Mouse (Mus musculus): ENCODE data around the gene Ntpcr. TPM values are rescaled to one million over a fixed set of nuclear protein-coding genes. Genes with fewer than 3 reads are reported as not detected.

Ntpcr gene
- total and polyA plus RNA-seq, 3 experiments: 40.0 to 45.3 TPM; not detected in 1

DNA sequence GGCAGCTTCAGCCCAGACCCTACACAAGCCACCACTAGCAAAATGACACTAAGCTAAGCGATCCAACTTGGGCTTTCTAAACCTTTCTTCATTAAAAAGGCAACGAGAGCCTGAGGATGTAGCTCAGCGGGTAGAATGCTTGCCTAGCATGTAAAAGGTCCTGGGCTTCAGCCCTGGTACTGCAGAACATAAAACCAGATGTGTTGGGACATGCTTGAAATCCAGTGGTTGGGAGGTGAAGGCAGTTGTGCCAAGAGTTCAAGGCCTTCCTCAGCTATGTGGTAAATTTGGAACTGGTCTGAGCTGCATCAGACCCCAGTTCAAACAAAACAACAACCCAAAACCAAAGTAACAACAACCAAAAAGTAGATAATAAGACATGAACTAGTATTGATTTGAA lies 46.6 kb downstream of the Ntpcr start:
- Histone ChIP-seq H3K27me3 (ENCODE audit: control insufficient read depth in 1 of 2, insufficient read depth in 2 of 2, low read length in 2 of 2) (no peaks in the 10 kb centered on the region), H3K4me1 (ENCODE audit: control insufficient read depth in 1 of 2, insufficient read depth in 2 of 2, low read length in 2 of 2) (no peaks in the 10 kb centered on the region), H3K36me3 (ENCODE audit: control insufficient read depth in 1 of 2, insufficient read depth in 2 of 2, low read length in 2 of 2) (no peaks in the 10 kb centered on the region), H3K27ac (ENCODE audit: control insufficient read depth, low read depth, low read length) (no peak overlapping the region), H3K79me2 (ENCODE audit: control insufficient read depth, insufficient read depth, low read length, poor library complexity) (no peaks in the 10 kb centered on the region), H3K4me3 (ENCODE audit: control insufficient read depth in 1 of 2, insufficient read depth in 1 of 2, low read depth in 2 of 2, low read length in 2 of 2) (no peak overlapping the region), H3K9me3 (replicated peaks; ENCODE audit: insufficient read depth, low read length) (no peaks in the 10 kb centered on the region), H3K9ac (ENCODE audit: control insufficient read depth, low read depth, low read length, poor library complexity, severe bottlenecking) (no peak overlapping the region)
- no peak for DNase-seq (ENCODE audit: low read depth, low spot score)
- TF ChIP-seq ELF1 (IDR thresholded peaks at IDR 0.05; ENCODE audit: low read depth, low read length): no peak
- TF ChIP-seq MEF2A (IDR thresholded peaks at IDR 0.05; ENCODE audit: extremely low read depth, insufficient replicate concordance, low read depth, low read length, poor library complexity, severe bottlenecking): no peak
- TF ChIP-seq ETS1 (IDR thresholded peaks at IDR 0.05; ENCODE audit: low read depth, low read length): no peak

DNA sequence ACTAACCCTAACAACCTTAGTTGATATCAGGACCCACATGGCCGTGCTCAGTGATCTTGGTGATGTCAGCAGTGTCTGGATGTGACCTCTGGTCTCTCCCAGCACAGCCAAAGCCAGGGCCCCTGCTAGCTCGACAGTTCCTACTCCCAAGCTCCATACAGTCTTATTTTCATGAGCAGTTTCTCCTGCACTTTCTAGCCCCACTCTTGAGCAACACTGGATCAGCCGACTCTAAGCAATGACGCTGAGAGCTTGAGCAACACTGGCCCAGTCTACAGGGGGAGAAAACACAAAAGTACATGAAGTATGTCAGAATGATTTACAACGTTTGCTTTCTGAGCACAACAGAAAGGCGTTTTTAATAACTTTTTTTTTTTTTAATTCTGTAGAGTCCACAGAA lies 47.0 kb downstream of the Ntpcr start:
- H3K4me1 ChIP-seq (ENCODE audit: control insufficient read depth in 1 of 2, insufficient read depth in 2 of 2, low read length in 2 of 2): no peaks in the 10 kb centered on the region
- no peaks in the 10 kb centered on the region for H3K36me3 ChIP-seq (ENCODE audit: control insufficient read depth in 1 of 2, insufficient read depth in 2 of 2, low read length in 2 of 2)
- TF ChIP-seq RCOR1 (IDR thresholded peaks at IDR 0.05; ENCODE audit: low read depth, low read length) (no peak), RAD21 (IDR thresholded peaks at IDR 0.05; ENCODE audit: low read depth, low read length) (no peak), SMC3 (IDR thresholded peaks at IDR 0.05; ENCODE audit: low read depth, low read length) (no peak), KAT2A (conservative IDR thresholded peaks at IDR 0.05; ENCODE audit: low read depth, low read length) (no peak), ZNF384 (IDR thresholded peaks at IDR 0.05; ENCODE audit: low read depth, low read length) (no peak), TAL1 (IDR thresholded peaks at IDR 0.05; ENCODE audit: low read length) (no peak), MAZ (IDR thresholded peaks at IDR 0.05; ENCODE audit: low read depth, low read length) (no peak), UBTF (IDR thresholded peaks at IDR 0.05; ENCODE audit: borderline replicate concordance, insufficient read depth, low read depth, low read length) (no peak), USF2 (IDR thresholded peaks at IDR 0.05; ENCODE audit: borderline replicate concordance in 1 of 2, insufficient read depth in 1 of 2, low read depth in 1 of 2, low read length in 2 of 2) (no peak), ETS1 (IDR thresholded peaks at IDR 0.05; ENCODE audit: low read depth, low read length) (no peak), E2F4 (IDR thresholded peaks at IDR 0.05; ENCODE audit: borderline replicate concordance, low read depth, low read length) (no peak)
- H3K79me2 ChIP-seq (ENCODE audit: control insufficient read depth, insufficient read depth, low read length, poor library complexity): no peaks in the 10 kb centered on the region
- H3K9me3 ChIP-seq (replicated peaks; ENCODE audit: insufficient read depth, low read length): no peaks in the 10 kb centered on the region
- H3K4me3 ChIP-seq (ENCODE audit: control insufficient read depth in 1 of 2, insufficient read depth in 1 of 2, low read depth in 2 of 2, low read length in 2 of 2): no peak overlapping the region
- H3K27me3 ChIP-seq (ENCODE audit: control insufficient read depth in 1 of 2, insufficient read depth in 2 of 2, low read length in 2 of 2): no peaks in the 10 kb centered on the region
- no peak for DNase-seq (ENCODE audit: low read depth, low spot score)
- H3K27ac ChIP-seq (ENCODE audit: control insufficient read depth, low read depth, low read length): no peak overlapping the region
- no peak overlapping the region for H3K9ac ChIP-seq (ENCODE audit: control insufficient read depth, low read depth, low read length, poor library complexity, severe bottlenecking)

DNA sequence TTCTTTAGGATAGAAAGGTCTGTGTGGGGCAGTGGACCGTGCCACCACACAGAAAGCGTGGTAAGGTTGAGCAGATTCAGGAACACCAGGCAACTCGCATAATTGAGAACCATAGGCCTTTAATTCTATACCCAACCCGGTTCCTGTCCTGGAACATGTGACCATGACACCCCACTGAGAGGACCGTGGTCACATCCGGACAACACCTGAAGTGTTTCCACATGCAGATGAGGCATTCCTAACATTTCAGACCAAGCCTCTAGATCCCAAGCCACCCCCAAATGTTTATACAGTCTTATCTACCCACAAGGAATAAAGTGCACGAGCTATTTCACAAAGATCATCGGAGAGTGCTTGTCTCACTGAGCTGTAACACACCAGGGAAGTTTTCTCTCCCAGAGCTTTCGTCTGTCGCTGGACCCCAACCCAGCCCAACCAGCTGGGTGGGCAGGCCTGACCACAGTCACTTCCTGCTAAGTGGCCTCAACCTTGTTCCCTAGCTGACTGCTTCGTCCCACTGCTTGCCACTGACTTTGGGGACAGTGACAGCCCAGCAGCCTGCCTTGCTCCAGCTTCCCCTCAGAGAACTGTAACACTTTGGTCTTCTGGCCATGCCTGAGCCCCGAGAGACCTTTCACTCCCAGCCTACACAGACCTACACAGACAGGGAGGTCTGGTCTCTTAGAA lies 47.9 kb downstream of the Ntpcr start:
- no peak for TF ChIP-seq MAZ (IDR thresholded peaks at IDR 0.05; ENCODE audit: low read depth, low read length)
- TF ChIP-seq RCOR1 (IDR thresholded peaks at IDR 0.05; ENCODE audit: low read depth, low read length): no peak
- TF ChIP-seq MYB (IDR thresholded peaks at IDR 0.05; ENCODE audit: low read depth, low read length): no peak
- TF ChIP-seq GATA1 (IDR thresholded peaks at IDR 0.05; ENCODE audit: low read depth, low read length): no peak
- TF ChIP-seq RAD21 (IDR thresholded peaks at IDR 0.05; ENCODE audit: low read depth, low read length): no peak
- no peak for TF ChIP-seq ZC3H11A (IDR thresholded peaks at IDR 0.05; ENCODE audit: low read depth, low read length)
- DNase-seq (ENCODE audit: low read depth, low spot score): no peak
- H3K27ac ChIP-seq (ENCODE audit: control insufficient read depth, low read depth, low read length): no peak overlapping the region
- H3K4me3 ChIP-seq (ENCODE audit: control insufficient read depth in 1 of 2, insufficient read depth in 1 of 2, low read depth in 2 of 2, low read length in 2 of 2): no peak overlapping the region
- H3K4me1 ChIP-seq (ENCODE audit: control insufficient read depth in 1 of 2, insufficient read depth in 2 of 2, low read length in 2 of 2): no peaks in the 10 kb centered on the region
- no peaks in the 10 kb centered on the region for H3K36me3 ChIP-seq (ENCODE audit: control insufficient read depth in 1 of 2, insufficient read depth in 2 of 2, low read length in 2 of 2)
- H3K79me2 ChIP-seq (ENCODE audit: control insufficient read depth, insufficient read depth, low read length, poor library complexity): no peaks in the 10 kb centered on the region
- no peak overlapping the region for H3K9ac ChIP-seq (ENCODE audit: control insufficient read depth, low read depth, low read length, poor library complexity, severe bottlenecking)
- no peaks in the 10 kb centered on the region for H3K27me3 ChIP-seq (ENCODE audit: control insufficient read depth in 1 of 2, insufficient read depth in 2 of 2, low read length in 2 of 2)
- no peaks in the 10 kb centered on the region for H3K9me3 ChIP-seq (replicated peaks; ENCODE audit: insufficient read depth, low read length)

Data from MEL (cell line).